28 mouse cellular contexts compared by ENCODE assay signal in the genomic region with DNA sequence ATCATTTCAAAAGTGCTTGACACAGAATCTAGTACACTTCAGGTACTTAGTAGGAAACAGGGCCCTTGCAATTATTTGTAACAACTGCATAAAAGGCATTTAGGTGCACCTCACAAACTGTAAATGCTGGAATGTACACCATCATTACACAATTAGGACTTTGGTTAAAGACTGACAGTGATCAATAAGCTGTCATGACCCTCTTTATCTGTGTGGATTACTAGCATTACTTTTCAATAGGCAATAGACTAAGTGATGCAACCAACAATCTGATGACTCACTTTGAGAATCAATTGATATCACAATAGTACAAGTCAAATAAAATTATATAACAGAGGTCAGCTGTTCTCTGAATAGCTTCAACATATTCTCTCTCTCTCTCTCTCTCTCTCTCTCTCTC.
"Had no signal": no experiment of that assay in that cellular context is flagged by ENCODE, and none has a peak within 500 bp of the region (broad histone marks: within the 10 kb centered on the region; RNA-seq: fewer than 3 reads in every experiment).

No protein-coding gene starts in this region.

- H3K4me1 ChIP-seq: embryonic facial prominence, embryonic 13.5 days; embryonic facial prominence, embryonic 15.5 days; forebrain, embryonic 10.5 days; forebrain, embryonic 12.5 days had no signal

- H3K9ac ChIP-seq: embryonic facial prominence, embryonic 12.5 days; embryonic facial prominence, embryonic 13.5 days; embryonic facial prominence, embryonic 15.5 days; forebrain, embryonic 12.5 days; forebrain, embryonic 13.5 days; forebrain, embryonic 15.5 days; forebrain, postnatal 0 days had no signal

- H3K36me3 ChIP-seq: embryonic facial prominence, embryonic 10.5 days; embryonic facial prominence, embryonic 12.5 days; embryonic facial prominence, embryonic 13.5 days; embryonic facial prominence, embryonic 15.5 days; forebrain, embryonic 10.5 days; forebrain, embryonic 12.5 days; forebrain, embryonic 15.5 days had no signal

- H3K9me3 ChIP-seq: embryonic facial prominence, embryonic 10.5 days; embryonic facial prominence, embryonic 12.5 days; embryonic facial prominence, embryonic 13.5 days; embryonic facial prominence, embryonic 15.5 days; forebrain, embryonic 10.5 days; forebrain, embryonic 12.5 days; forebrain, embryonic 13.5 days; forebrain, embryonic 15.5 days had no signal

- H3K27ac ChIP-seq: embryonic facial prominence, embryonic 10.5 days; embryonic facial prominence, embryonic 12.5 days; embryonic facial prominence, embryonic 13.5 days; embryonic facial prominence, embryonic 15.5 days; forebrain, embryonic 10.5 days; forebrain, embryonic 12.5 days; forebrain, embryonic 13.5 days; forebrain, embryonic 15.5 days; gastrocnemius, adult 2 months had no signal

- H3K27me3 ChIP-seq: embryonic facial prominence, embryonic 12.5 days; embryonic facial prominence, embryonic 13.5 days; embryonic facial prominence, embryonic 15.5 days; forebrain, embryonic 12.5 days; forebrain, embryonic 13.5 days; forebrain, embryonic 15.5 days had no signal

- H3K4me2 ChIP-seq: embryonic facial prominence, embryonic 12.5 days; embryonic facial prominence, embryonic 13.5 days; embryonic facial prominence, embryonic 15.5 days; forebrain, embryonic 12.5 days; forebrain, embryonic 13.5 days; forebrain, embryonic 15.5 days had no signal

- ATAC-seq: forebrain, embryonic 13.5 days; forebrain, embryonic 14.5 days; forebrain, embryonic 15.5 days; forebrain, embryonic 16.5 days; forebrain, postnatal 0 days had no signal

- H3K4me3 ChIP-seq: embryonic facial prominence, embryonic 10.5 days; embryonic facial prominence, embryonic 12.5 days; embryonic facial prominence, embryonic 13.5 days; embryonic facial prominence, embryonic 15.5 days; erythroblast, embryonic 14.5 days; forebrain, embryonic 10.5 days; forebrain, embryonic 12.5 days; forebrain, embryonic 13.5 days; forebrain, embryonic 15.5 days; gastrocnemius, adult 2 months had no signal

- DNase-seq: cerebellum, adult 18-20 months; cerebellum, adult 2 months; cerebellum, adult 8-10 months; cerebellum, adult 9-10 months; cerebellum, adult 9-11 months; cerebellum, postnatal 10 days; cerebellum, postnatal 14 days; cerebellum, postnatal 25 days; cerebellum, postnatal 36 days; embryo, embryonic 11 days; forebrain, postnatal 0 days; gastrocnemius, adult 2 months; gastrocnemius, postnatal 10 days; gastrocnemius, postnatal 14 days; gastrocnemius, postnatal 25 days; gastrocnemius, postnatal 36 days; heart, adult 11 months had no signal
